Mouse (Mus musculus) liver, embryonic 15.5 days (tissue): Measurements from ENCODE around the gene Ets1. TPM values are rescaled to one million over a fixed set of nuclear protein-coding genes. Genes with fewer than 3 reads are reported as not detected.

Source experiments
- ATAC-seq: fragments of 200-750 bp; cut with Nextera tagmentation; 2 replicates; pipeline ENCODE4 v1.8.0; 2017; ENCODE audit warnings: moderate number of reproducible peaks, mild to moderate bottlenecking, moderate library complexity; ENCODE audit not compliant: insufficient read depth
- H3K27ac ChIP-seq: fragments of 300-500 bp; sonication (generic); replicated peaks from 2 replicates; pipeline ENCODE4 v1.5.1; 2015; ENCODE audit warnings: mild to moderate bottlenecking, inconsistent platforms
- H3K27me3 ChIP-seq: fragments of 300-500 bp; sonication (generic); 2 replicates; pipeline ENCODE4 v1.6.1; 2015; ENCODE audit warnings: mild to moderate bottlenecking, inconsistent platforms
- H3K36me3 ChIP-seq: fragments of 300-500 bp; sonication (generic); replicated peaks from 2 replicates; pipeline ENCODE4 v1.6.1; 2015; ENCODE audit warnings: moderate library complexity, mild to moderate bottlenecking, inconsistent platforms
- H3K4me1 ChIP-seq: fragments of 300-500 bp; sonication (generic); replicated peaks from 2 replicates; pipeline ENCODE4 v1.6.1; 2015; ENCODE audit warnings: inconsistent platforms
- H3K4me2 ChIP-seq: fragments of 300-500 bp; sonication (generic); 2 replicates; pipeline ENCODE4 v1.6.1; 2015; ENCODE audit warnings: moderate library complexity, mild to moderate bottlenecking, inconsistent platforms
- H3K4me3 ChIP-seq: fragments of 300-500 bp; sonication (generic); replicated peaks from 2 replicates; pipeline ENCODE4 v1.5.1; 2015; ENCODE audit warnings: mild to moderate bottlenecking, inconsistent platforms
- H3K9ac ChIP-seq: fragments of 300-500 bp; sonication (generic); 2 replicates; pipeline ENCODE4 v1.6.1; 2015; ENCODE audit warnings: moderate library complexity, mild to moderate bottlenecking, inconsistent platforms
- H3K9me3 ChIP-seq: fragments of 300-500 bp; sonication (generic); replicated peaks from 2 replicates; pipeline ENCODE4 v1.6.1; 2016; ENCODE audit warnings: inconsistent platforms
- whole genome bisulfite sequencing: fragments of 180-500 bp; shearing (Covaris S2); methylation state at CpG from one replicate; pipeline ENCODE4 v1.1.7; 2015; ENCODE audit warnings: mixed read lengths; ENCODE audit not compliant: insufficient replicate concordance; 5-methylcytosine and 5-hydroxymethylcytosine counted together
- polyA plus RNA-seq: library from polyadenylated mRNA; unstranded; fragments of >200 nt; fragmentation: Nextera tagmentation; extraction: Ambion mirVana; gene quantifications from 2 replicates; pipeline ENCODE4 v1.2.1, GENCODE M21; 2015

Ets1 gene
- polyA plus RNA-seq, 1 experiment from 2014 or later: 13.6 TPM

DNA sequence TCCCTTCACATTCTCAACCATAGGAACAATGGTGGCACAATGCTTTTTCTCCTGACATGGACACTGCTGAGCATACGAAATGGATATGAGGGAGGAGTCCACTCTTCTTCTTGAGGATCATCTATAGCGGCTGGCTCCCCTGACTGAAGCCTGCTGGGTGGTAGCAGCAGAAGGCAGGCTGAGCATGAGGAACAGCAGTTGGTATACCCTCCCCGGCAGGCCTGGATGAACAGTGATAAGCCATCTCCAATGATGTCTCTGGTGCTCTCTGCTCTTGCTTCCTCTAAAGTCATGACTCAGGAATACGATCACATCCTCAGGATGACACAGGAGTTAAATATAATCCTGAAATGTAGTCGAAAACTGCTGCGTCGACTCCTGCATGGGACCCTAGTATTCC lies 32.9 kb upstream of the Ets1 start:
- peaks cover 56% of the 10 kb centered on the region for H3K4me1 ChIP-seq
- no peak overlapping the region for H3K9ac ChIP-seq
- peak; percentile 29; the same call in 1 of the 2 replicates for ATAC-seq
- peaks cover 7% of the 10 kb centered on the region; the same call in 1 of the 2 replicates for H3K27me3 ChIP-seq
- H3K27ac ChIP-seq: no peak overlapping the region
- H3K9me3 ChIP-seq: no peaks in the 10 kb centered on the region
- H3K36me3 ChIP-seq: no peaks in the 10 kb centered on the region
- no peak overlapping the region for H3K4me2 ChIP-seq
- 26% methylated on average over 7 of the region's 7 CpGs for whole genome bisulfite sequencing
- no peak overlapping the region for H3K4me3 ChIP-seq

DNA sequence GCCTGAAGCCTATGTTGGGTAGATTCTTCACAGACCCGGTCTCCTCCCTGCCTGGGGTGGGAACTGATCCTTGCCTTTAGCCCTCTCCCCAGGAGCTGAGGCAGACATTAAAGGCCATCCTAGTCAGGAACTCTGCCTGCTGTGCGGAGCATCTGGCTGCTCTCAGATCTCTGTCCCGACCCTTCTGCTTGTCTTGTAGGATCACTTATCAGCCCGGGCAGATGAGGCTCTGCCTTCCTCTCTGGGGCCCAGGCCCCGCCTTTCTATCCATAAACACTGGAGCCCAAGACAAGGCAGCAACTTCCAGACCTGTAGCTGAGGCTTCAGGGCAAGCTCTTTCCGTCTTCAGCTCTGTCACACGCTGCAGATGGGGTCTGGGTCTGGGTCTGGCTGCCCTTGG lies 28.8 kb upstream of the Ets1 start:
- Histone ChIP-seq H3K27me3 (peaks cover 9% of the 10 kb centered on the region; the same call in 1 of the 2 replicates), H3K36me3 (no peaks in the 10 kb centered on the region), H3K9ac (peak overlapping the region; percentile 45), H3K27ac (peak overlapping the region; percentile 88), H3K4me1 (peaks cover 73% of the 10 kb centered on the region), H3K4me2 (peak overlapping the region; percentile 67), H3K9me3 (no peaks in the 10 kb centered on the region), H3K4me3 (peak overlapping the region; percentile 35)
- peak; percentile 97 for ATAC-seq
- WGBS: 10% methylated on average over 7 of the region's 7 CpGs

DNA sequence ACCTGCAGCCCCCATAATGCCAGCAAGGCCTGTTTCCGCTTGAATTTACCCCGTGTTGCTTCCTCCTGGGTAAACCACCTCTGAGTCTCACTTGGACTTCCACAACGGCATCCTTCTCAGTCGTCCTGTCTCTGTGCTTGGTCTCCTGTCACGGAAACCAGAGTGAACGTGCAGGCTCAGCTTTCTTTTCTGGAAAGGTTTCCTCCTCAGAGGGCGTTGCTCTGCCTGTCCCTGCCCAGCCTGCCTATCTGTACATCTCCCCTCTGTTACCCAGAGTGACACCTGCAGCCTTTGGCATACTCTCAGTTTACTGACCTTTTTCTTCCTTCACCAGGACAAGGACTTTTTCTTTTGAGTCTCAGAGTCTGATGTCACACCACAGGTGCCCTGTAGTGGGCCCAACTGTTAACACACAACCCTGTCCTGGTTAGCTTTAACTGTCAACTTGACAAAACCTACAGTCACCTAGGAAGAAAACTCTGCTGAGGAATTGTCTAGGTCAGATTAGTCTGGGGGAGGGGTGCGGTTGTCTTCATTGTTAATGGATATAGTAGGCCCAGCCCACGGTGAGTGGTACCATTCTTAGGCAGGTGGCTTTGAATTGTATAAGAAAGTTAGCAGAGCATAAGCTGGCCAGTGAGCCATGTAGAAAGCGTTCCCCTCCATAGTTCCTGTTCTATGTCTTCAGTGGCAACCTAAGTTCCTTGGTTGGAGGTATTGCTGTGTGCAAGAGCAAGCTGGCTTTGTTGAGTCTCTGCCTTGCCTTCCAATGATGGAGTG lies 27.0 kb upstream of the Ets1 start:
- H3K4me2 ChIP-seq: peak overlapping the region; percentile 21; the same call in 1 of the 2 replicates
- H3K27me3 ChIP-seq: peaks cover 12% of the 10 kb centered on the region; the same call in 1 of the 2 replicates
- H3K9me3 ChIP-seq: no peaks in the 10 kb centered on the region
- WGBS: 66% methylated on average over 10 of the region's 10 CpGs
- no peak for ATAC-seq
- H3K4me1 ChIP-seq: peaks cover 61% of the 10 kb centered on the region
- H3K27ac ChIP-seq: peak overlapping the region; percentile 8
- H3K36me3 ChIP-seq: no peaks in the 10 kb centered on the region
- H3K4me3 ChIP-seq: no peak overlapping the region
- no peak overlapping the region for H3K9ac ChIP-seq

DNA sequence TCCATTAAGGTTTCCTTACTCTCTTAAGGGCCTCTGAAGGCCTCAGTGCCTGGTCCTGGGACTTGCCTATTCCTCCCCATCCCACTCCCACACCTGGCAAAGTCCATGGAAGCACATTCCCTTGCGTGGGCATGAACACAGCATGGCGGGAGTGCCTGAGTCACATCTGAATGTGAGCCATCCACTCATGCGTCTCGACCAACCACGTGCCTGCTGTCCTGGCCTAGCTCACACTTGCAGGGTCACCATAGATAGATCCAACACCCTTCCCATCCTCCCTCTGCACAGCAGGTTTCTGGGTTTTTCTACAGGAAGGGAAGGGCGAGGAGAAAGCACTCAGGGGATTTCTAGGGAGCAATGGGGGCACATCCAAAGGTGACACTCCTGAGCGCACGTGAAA lies 25.8 kb upstream of the Ets1 start:
- peaks cover 50% of the 10 kb centered on the region for H3K4me1 ChIP-seq
- H3K27ac ChIP-seq: no peak overlapping the region
- ATAC-seq: no peak
- no peaks in the 10 kb centered on the region for H3K9me3 ChIP-seq
- H3K4me2 ChIP-seq: no peak overlapping the region
- H3K4me3 ChIP-seq: no peak overlapping the region
- no peak overlapping the region for H3K9ac ChIP-seq
- WGBS: 88% methylated on average over 8 of the region's 8 CpGs
- peaks cover 11% of the 10 kb centered on the region; the same call in 1 of the 2 replicates for H3K27me3 ChIP-seq
- no peaks in the 10 kb centered on the region for H3K36me3 ChIP-seq

DNA sequence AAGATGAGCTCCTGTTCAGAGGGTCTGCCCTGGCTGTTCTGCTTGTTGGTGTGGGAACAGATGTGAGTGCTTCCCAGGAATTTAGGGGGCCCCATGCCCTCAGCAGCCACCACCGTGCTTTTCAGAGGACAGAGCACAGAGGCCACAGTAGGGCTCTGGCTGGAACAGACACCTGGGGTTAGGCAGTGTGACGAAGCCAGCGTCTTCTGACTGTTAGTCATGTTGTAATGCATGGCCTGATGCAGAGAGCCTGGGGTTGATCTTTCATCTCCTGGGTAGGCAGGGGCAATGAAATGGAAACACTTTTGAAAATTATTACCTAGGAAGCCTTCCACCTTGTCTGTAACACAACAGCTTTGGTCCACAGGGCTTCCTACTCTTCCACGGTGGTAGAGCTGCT lies 25.4 kb upstream of the Ets1 start:
- 67% methylated on average over 4 of the region's 4 CpGs for WGBS

DNA sequence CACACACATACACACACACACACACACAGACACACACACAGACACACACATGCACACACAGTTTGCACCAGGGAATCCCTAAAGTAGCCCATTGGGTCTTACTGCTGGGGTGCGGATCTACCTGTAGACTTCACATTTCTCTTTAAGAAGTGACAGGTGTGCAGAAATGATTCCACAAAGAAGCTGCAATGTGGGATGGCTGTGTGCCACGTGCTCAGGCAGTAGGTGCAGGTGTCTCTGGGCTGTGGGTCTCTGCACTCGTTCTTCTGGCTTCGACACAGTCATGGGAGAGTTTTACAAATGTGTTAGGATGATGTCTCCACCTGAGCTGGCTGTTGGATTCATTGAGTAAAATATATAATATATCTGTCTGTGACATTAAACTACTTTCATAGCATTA lies 24.7 kb upstream of the Ets1 start:
- Histone ChIP-seq H3K27me3 (peaks cover 8% of the 10 kb centered on the region; the same call in 1 of the 2 replicates), H3K27ac (no peak overlapping the region), H3K9ac (no peak overlapping the region), H3K36me3 (no peaks in the 10 kb centered on the region), H3K4me3 (no peak overlapping the region), H3K4me1 (peaks cover 42% of the 10 kb centered on the region), H3K4me2 (no peak overlapping the region), H3K9me3 (no peaks in the 10 kb centered on the region)
- WGBS: 71% methylated on average over 4 of the region's 4 CpGs
- no peak for ATAC-seq

More for the DNA sequence above, 25.4 kb upstream of the Ets1 start:
- H3K9ac ChIP-seq: no peak overlapping the region
- H3K9me3 ChIP-seq: no peaks in the 10 kb centered on the region
- H3K4me3 ChIP-seq: no peak overlapping the region
- H3K27ac ChIP-seq: no peak overlapping the region
- H3K4me2 ChIP-seq: no peak overlapping the region
- peaks cover 8% of the 10 kb centered on the region; the same call in 1 of the 2 replicates for H3K27me3 ChIP-seq
- H3K4me1 ChIP-seq: peaks cover 46% of the 10 kb centered on the region
- no peak for ATAC-seq
- no peaks in the 10 kb centered on the region for H3K36me3 ChIP-seq

DNA sequence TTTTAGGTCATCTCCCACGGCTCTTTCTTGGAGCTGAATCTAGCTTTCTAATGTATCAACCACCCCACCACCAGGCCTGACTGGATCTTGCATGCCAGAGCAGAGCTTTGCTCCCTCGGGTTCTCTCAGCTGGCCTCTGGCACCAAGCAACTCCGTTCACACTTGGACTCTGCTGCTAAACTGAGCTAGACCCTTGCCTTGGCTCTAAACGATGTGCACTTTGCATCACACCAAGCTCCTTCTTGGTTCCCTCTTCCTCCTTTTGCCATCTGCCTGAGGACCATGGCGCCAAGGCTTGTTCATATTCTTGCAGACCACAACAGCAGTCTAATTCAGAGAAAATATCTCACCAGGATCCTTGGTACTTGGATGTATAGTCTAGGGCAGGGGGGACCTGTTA lies 23.6 kb upstream of the Ets1 start:
- Histone ChIP-seq H3K9me3 (no peaks in the 10 kb centered on the region), H3K4me1 (peaks cover 31% of the 10 kb centered on the region), H3K9ac (no peak overlapping the region), H3K36me3 (no peaks in the 10 kb centered on the region), H3K4me2 (no peak overlapping the region), H3K27me3 (peaks cover 8% of the 10 kb centered on the region; the same call in 1 of the 2 replicates), H3K4me3 (no peak overlapping the region), H3K27ac (no peak overlapping the region)
- 48% methylated on average over 5 of the region's 5 CpGs for WGBS
- ATAC-seq: no peak

DNA sequence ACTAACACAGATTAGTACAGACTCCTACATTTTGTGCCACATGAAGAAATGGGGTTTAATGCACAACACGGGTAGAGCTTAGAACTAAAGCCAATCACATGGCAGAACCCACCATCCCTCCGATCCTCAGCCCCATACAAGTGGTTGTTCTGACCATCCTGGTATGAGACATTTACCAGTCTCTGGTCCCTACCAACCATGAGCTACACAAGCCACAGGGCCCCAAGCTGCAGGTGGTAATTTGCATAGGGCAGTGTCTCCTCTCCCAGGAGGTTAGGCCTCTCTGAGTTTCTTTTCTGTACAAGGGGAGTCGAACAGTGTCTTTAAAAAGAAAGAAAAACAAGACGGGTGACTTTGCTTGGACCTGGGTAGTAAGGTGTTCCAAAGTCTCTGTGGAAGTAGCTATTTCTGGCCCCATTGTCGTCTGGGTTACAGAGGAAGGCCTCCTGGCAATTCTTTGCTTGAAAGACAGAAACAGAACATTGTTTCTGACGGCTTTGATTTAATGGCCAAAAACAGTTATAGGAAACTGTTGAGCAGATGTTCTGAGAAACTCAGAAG lies 23.1 kb upstream of the Ets1 start:
- Histone ChIP-seq H3K27ac (no peak overlapping the region), H3K9ac (no peak overlapping the region), H3K4me1 (peaks cover 26% of the 10 kb centered on the region), H3K4me2 (no peak overlapping the region), H3K4me3 (no peak overlapping the region), H3K9me3 (no peaks in the 10 kb centered on the region), H3K36me3 (no peaks in the 10 kb centered on the region), H3K27me3 (peaks cover 8% of the 10 kb centered on the region; the same call in 1 of the 2 replicates)
- WGBS: 43% methylated on average over 6 of the region's 6 CpGs
- ATAC-seq: no peak

DNA sequence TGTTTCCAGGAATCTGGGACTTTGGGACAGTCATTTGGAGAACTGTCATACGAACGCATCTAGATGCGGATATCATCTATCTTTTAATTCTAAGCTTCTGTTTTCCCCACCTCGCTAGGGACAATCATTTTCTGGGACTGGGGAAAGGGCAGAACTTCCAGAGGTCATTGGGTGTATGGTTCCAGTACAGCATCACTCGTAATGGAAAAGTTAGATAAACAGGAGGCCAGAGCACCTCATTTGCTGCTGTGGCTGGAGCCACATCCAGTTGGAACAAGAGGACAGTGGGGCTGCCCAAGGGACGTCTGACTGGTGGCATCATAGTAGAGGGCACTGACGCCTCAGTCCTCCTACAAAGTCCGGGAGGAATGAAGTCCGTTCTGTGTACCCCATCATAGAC lies 21.8 kb upstream of the Ets1 start:
- ATAC-seq: no peak

DNA sequence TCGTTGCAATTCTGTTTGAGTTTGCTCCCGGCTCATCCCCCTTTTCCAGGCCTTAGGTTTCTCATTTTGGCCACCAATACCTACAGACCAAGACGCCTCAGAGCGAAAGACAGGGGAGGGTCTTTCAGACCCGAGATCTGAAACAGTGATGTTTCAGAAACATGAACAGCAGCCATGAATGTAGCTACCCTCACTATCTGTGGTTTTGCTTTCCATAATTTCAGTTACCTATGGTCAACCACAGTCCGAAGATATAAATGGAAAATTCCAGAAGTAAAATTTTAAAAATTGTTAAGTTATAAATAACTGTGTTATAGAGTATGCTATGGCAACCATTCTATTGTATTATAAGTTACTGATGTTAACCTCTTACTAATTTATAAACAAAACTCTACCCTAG lies 20.6 kb upstream of the Ets1 start:
- Histone ChIP-seq H3K27ac (no peak overlapping the region), H3K4me1 (peaks cover 7% of the 10 kb centered on the region), H3K36me3 (no peaks in the 10 kb centered on the region), H3K27me3 (peaks cover 8% of the 10 kb centered on the region; the same call in 1 of the 2 replicates), H3K9me3 (no peaks in the 10 kb centered on the region), H3K9ac (no peak overlapping the region), H3K4me2 (no peak overlapping the region), H3K4me3 (no peak overlapping the region)
- WGBS: 62% methylated on average over 6 of the region's 6 CpGs
- no peak for ATAC-seq

More for the DNA sequence above, 21.8 kb upstream of the Ets1 start:
- Histone ChIP-seq H3K4me3 (no peak overlapping the region), H3K4me2 (no peak overlapping the region), H3K9ac (no peak overlapping the region), H3K27me3 (peaks cover 8% of the 10 kb centered on the region; the same call in 1 of the 2 replicates), H3K36me3 (no peaks in the 10 kb centered on the region), H3K9me3 (no peaks in the 10 kb centered on the region), H3K4me1 (peaks cover 13% of the 10 kb centered on the region), H3K27ac (no peak overlapping the region)
- 61% methylated on average over 9 of the region's 9 CpGs for WGBS

DNA sequence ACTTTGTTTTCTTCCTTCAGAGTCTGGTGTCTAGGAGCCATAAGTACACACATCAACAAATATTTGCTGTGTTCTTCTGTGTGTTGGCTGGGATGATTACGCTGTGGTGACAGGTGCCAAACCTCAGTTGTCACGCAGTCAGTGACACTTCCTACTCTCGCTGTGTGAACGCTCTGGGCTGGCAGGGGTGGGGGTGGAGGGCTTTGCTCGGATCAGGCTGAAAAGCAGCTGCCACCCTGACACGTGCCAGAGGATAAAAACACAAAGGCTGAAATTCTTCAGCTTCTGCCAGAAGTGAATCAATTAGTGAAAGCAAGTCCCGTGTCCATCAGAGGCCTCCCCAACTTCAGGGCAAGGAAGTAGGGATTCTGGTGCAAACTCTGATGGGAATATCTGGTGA lies 20.0 kb upstream of the Ets1 start:
- no peaks in the 10 kb centered on the region for H3K9me3 ChIP-seq
- no peak overlapping the region for H3K4me2 ChIP-seq
- H3K27ac ChIP-seq: no peak overlapping the region
- H3K9ac ChIP-seq: no peak overlapping the region
- H3K36me3 ChIP-seq: no peaks in the 10 kb centered on the region
- WGBS: 9% methylated on average over 7 of the region's 7 CpGs
- H3K4me3 ChIP-seq: no peak overlapping the region
- H3K4me1 ChIP-seq: peaks cover 7% of the 10 kb centered on the region
- peaks cover 8% of the 10 kb centered on the region; the same call in 1 of the 2 replicates for H3K27me3 ChIP-seq
- no peak for ATAC-seq
